Mouse (Mus musculus) small intestine, adult 2 months (tissue): ENCODE data around the gene Hace1.

Experiments
- CTCF ChIP-seq: fragments of 200-500 bp; IDR thresholded peaks from 2 replicates; pipeline ENCODE4 v1.5.1; 2012; ENCODE audit warnings: low read depth, mild to moderate bottlenecking, control low read depth, inconsistent platforms, low read length, moderate library complexity, mixed read lengths; ENCODE audit not compliant: insufficient replicate concordance, insufficient read length; ENCODE audit errors: extremely low read depth
- POLR2A ChIP-seq: fragments of 200-500 bp; IDR thresholded peaks from 2 replicates; pipeline ENCODE4 v1.6.1; 2012; ENCODE audit warnings: low read depth, mild to moderate bottlenecking, control low read depth, inconsistent platforms, low read length, moderate library complexity

GRCm38 (mm10) chr10:45578298-45578821, 731 bp downstream of the Hace1 start:
- TF ChIP-seq POLR2A, result no peak
- TF ChIP-seq CTCF, result no peak
